Mouse (Mus musculus) left cerebral cortex, adult 2 months (tissue): ENCODE data around the gene Bricd5. TPM values are rescaled to one million over a fixed set of nuclear protein-coding genes. Genes with fewer than 3 reads are reported as not detected.
A peak's percentile ranks its signal among the peaks of the same experiment; 100 is the strongest.
"Not testable (repeated sequence)": the region's sequence is repeated elsewhere in the genome, so short reads cannot be mapped to it uniquely, and the experiment has no call there.

Experiments used
- DNase-seq, 2 experiments: peaks; one replicate each; pipeline ENCODE4 v3.0.0; 2021 to 2022; ENCODE audit warnings: low spot score in 2 of 2, mixed read lengths in 1 of 2; ENCODE audit errors: extremely low spot score in 1 of 2
- H3K27ac ChIP-seq: fragments of 200-600 bp; 2 replicates; pipeline ENCODE4 v1.8.1; 2022
- H3K4me3 ChIP-seq: fragments of 200-600 bp; 2 replicates; pipeline ENCODE4 v1.8.1; 2022
- CTCF ChIP-seq: fragments of 200-600 bp; IDR thresholded peaks from 2 replicates; pipeline ENCODE4 v1.8.1; 2022; ENCODE audit warnings: antibody characterized with exemption, mild to moderate bottlenecking, moderate library complexity
- intact Hi-C: fragments of 180-260 bp; cut with DNase I; formaldehyde crosslinking; loops from one replicate; pipeline ENCODE4 v1.15.1; 2025
- total RNA-seq, 2 experiments: library from RNA; stranded (reverse); gene quantifications; 2 replicates each; pipeline ENCODE4 v1.2.3; 2021

Bricd5 gene
- total RNA-seq, 2 experiments from 2014 or later = 1.7 to 1.9 TPM

- H3K4me3 ChIP-seq = no peak overlapping the region
- DNase-seq = peak in 1 of 2 experiments; percentile 63
These were observed 30.3 kb upstream of the Bricd5 start for GRCm38 (mm10) chr17:24443409-24443808.

GRCm38 (mm10) chr17:24446590-24446989 lies 27.1 kb upstream of the Bricd5 start:
- intact Hi-C loops = no loop called here
- DNase-seq = no peak
- TF ChIP-seq CTCF = no peak
- Histone ChIP-seq H3K4me3 (no peak overlapping the region), H3K27ac (no peak overlapping the region)

More at GRCm38 (mm10) chr17:24443409-24443808, 30.3 kb upstream of the Bricd5 start:
- no peak for TF ChIP-seq CTCF
- intact Hi-C loops = no loop called here
- H3K27ac ChIP-seq = no peak overlapping the region

GRCm38 (mm10) chr17:24449507-24449906 lies 24.2 kb upstream of the Bricd5 start:
- Histone ChIP-seq H3K27ac (no peak overlapping the region), H3K4me3 (no peak overlapping the region)
- no peak for TF ChIP-seq CTCF
- no peak for DNase-seq
- intact Hi-C loops = no loop called here

GRCm38 (mm10) chr17:24451220-24451619 lies 22.5 kb upstream of the Bricd5 start:
- TF ChIP-seq CTCF = no peak
- Histone ChIP-seq H3K4me3 (no peak overlapping the region), H3K27ac (no peak overlapping the region)
- DNase-seq = no peak
- intact Hi-C loops = no loop called here

- no peak for DNase-seq
- TF ChIP-seq CTCF = no peak
- intact Hi-C loops = no loop called here
- H3K27ac ChIP-seq = no peak overlapping the region
- no peak overlapping the region for H3K4me3 ChIP-seq
These were observed 20.3 kb upstream of the Bricd5 start for GRCm38 (mm10) chr17:24453372-24453771.

- Histone ChIP-seq H3K4me3 (peak overlapping the region; percentile 71), H3K27ac (peak overlapping the region; percentile 97)
- no peak for TF ChIP-seq CTCF
- DNase-seq = no peak
- intact Hi-C loops = no loop called here
These were observed 19.4 kb upstream of the Bricd5 start for GRCm38 (mm10) chr17:24454218-24454755.

GRCm38 (mm10) chr17:24454756-24455522 lies 18.7 kb upstream of the Bricd5 start:
- peak overlapping the region; percentile 71 for H3K4me3 ChIP-seq
- peak; percentile 98 to 99 for DNase-seq
- intact Hi-C loops = no loop called here
- TF ChIP-seq CTCF = no peak
- peak overlapping the region; percentile 97 for H3K27ac ChIP-seq

- DNase-seq, intact Hi-C loops: not testable (repeated sequence)
These were observed 18.0 kb upstream of the Bricd5 start for GRCm38 (mm10) chr17:24455523-24456206.

GRCm38 (mm10) chr17:24461580-24461979 lies 12.1 kb upstream of the Bricd5 start:
- peak; percentile 47 for TF ChIP-seq CTCF
- intact Hi-C loops = no loop called here
- Histone ChIP-seq H3K27ac (no peak overlapping the region), H3K4me3 (no peak overlapping the region)
- no peak for DNase-seq

More at GRCm38 (mm10) chr17:24455523-24456206, 18.0 kb upstream of the Bricd5 start:
- H3K27ac ChIP-seq = not testable (repeated sequence)
- H3K4me3 ChIP-seq = peak overlapping the region; percentile 71

GRCm38 (mm10) chr17:24462932-24463331 lies 10.8 kb upstream of the Bricd5 start:
- TF ChIP-seq CTCF = no peak
- Histone ChIP-seq H3K27ac (no peak overlapping the region), H3K4me3 (no peak overlapping the region)
- intact Hi-C loops = no loop called here
- DNase-seq = no peak

GRCm38 (mm10) chr17:24463374-24464133 lies 10.1 kb upstream of the Bricd5 start:
- Histone ChIP-seq H3K27ac (no peak overlapping the region), H3K4me3 (no peak overlapping the region)
- peak; percentile 19 for TF ChIP-seq CTCF
- no peak for DNase-seq
- intact Hi-C loops = no loop called here
